Mouse (Mus musculus): ENCODE data around the gene Chpf. TPM values are rescaled to one million over a fixed set of nuclear protein-coding genes. Genes with fewer than 3 reads are reported as not detected.
A peak's percentile ranks its signal among the peaks of the same experiment; 100 is the strongest.

The Chpf gene
- polyA plus RNA-seq, 1 experiment from 2014 or later = 42.1 TPM

- Histone ChIP-seq H3K9me3 (ENCODE audit: control insufficient read depth, low read length) (no peaks in the 10 kb centered on the region), H3K4me3 (ENCODE audit: low read length) (no peak overlapping the region), H3K4me2 (ENCODE audit: low read length) (peak overlapping the region; percentile 32), H3K36me3 (ENCODE audit: control insufficient read depth, insufficient read depth, low read length) (no peaks in the 10 kb centered on the region), H3K9ac (ENCODE audit: low read depth, low read length) (peak overlapping the region; percentile 49), H3K27me3 (replicated peaks; ENCODE audit: control insufficient read depth, insufficient read depth, low read length) (peaks cover 4% of the 10 kb centered on the region), H3K4me1 (ENCODE audit: control insufficient read depth, insufficient read depth, low read depth, low read length) (peaks cover 85% of the 10 kb centered on the region), H3K27ac (ENCODE audit: low read depth, low read length) (no peak overlapping the region)
- WGBS = 7% methylated on average over 10 of the region's 10 CpGs
- no peak for ATAC-seq
These were observed 31.6 kb downstream of the Chpf start for GRCm38 (mm10) chr1:75447265-75448051.

- 7% methylated on average over 19 of the region's 20 CpGs for WGBS
- peak overlapping the region; percentile 18 for H3K4me2 ChIP-seq (ENCODE audit: low read length)
- H3K9ac ChIP-seq (ENCODE audit: low read depth, low read length) = peak overlapping the region; percentile 43; the same call in 1 of the 2 replicates
- ATAC-seq = no peak
- peaks cover 2% of the 10 kb centered on the region; the same call in 1 of the 2 replicates for H3K36me3 ChIP-seq (ENCODE audit: control insufficient read depth, insufficient read depth, low read length)
- H3K4me3 ChIP-seq (ENCODE audit: low read length) = no peak overlapping the region
- no peak overlapping the region for H3K27ac ChIP-seq (ENCODE audit: low read depth, low read length)
- H3K27me3 ChIP-seq (replicated peaks; ENCODE audit: control insufficient read depth, insufficient read depth, low read length) = peaks cover 4% of the 10 kb centered on the region
- H3K4me1 ChIP-seq (ENCODE audit: control insufficient read depth, insufficient read depth, low read depth, low read length) = peaks cover 87% of the 10 kb centered on the region
- H3K9me3 ChIP-seq (ENCODE audit: control insufficient read depth, low read length) = no peaks in the 10 kb centered on the region
These were observed 32.5 kb downstream of the Chpf start for GRCm38 (mm10) chr1:75446656-75447055.

- H3K4me1 ChIP-seq (ENCODE audit: control insufficient read depth, insufficient read depth, low read depth, low read length) = peaks cover 87% of the 10 kb centered on the region
- peak overlapping the region; percentile 33 for H3K4me2 ChIP-seq (ENCODE audit: low read length)
- under 1% methylated on average over 22 of the region's 22 CpGs for WGBS
- peaks cover 4% of the 10 kb centered on the region for H3K27me3 ChIP-seq (replicated peaks; ENCODE audit: control insufficient read depth, insufficient read depth, low read length)
- H3K36me3 ChIP-seq (ENCODE audit: control insufficient read depth, insufficient read depth, low read length) = peaks cover 2% of the 10 kb centered on the region; the same call in 1 of the 2 replicates
- H3K9me3 ChIP-seq (ENCODE audit: control insufficient read depth, low read length) = no peaks in the 10 kb centered on the region
- peak overlapping the region; percentile 61; the same call in 1 of the 2 replicates for H3K27ac ChIP-seq (ENCODE audit: low read depth, low read length)
- ATAC-seq = peak; percentile 10
- H3K9ac ChIP-seq (ENCODE audit: low read depth, low read length) = peak overlapping the region; percentile 43
- H3K4me3 ChIP-seq (ENCODE audit: low read length) = no peak overlapping the region
These were observed 33.1 kb downstream of the Chpf start for GRCm38 (mm10) chr1:75445751-75446611.

GRCm38 (mm10) chr1:75445141-75445701 is 33.9 kb downstream of the Chpf start:
- H3K9ac ChIP-seq (ENCODE audit: low read depth, low read length) = no peak overlapping the region
- WGBS = 8% methylated on average over 9 of the region's 9 CpGs
- peak overlapping the region; percentile 33 for H3K4me2 ChIP-seq (ENCODE audit: low read length)
- no peak for ATAC-seq
- H3K36me3 ChIP-seq (ENCODE audit: control insufficient read depth, insufficient read depth, low read length) = peaks cover 2% of the 10 kb centered on the region; the same call in 1 of the 2 replicates
- H3K9me3 ChIP-seq (ENCODE audit: control insufficient read depth, low read length) = no peaks in the 10 kb centered on the region
- H3K27ac ChIP-seq (ENCODE audit: low read depth, low read length) = peak overlapping the region; percentile 61; the same call in 1 of the 2 replicates
- peaks cover 80% of the 10 kb centered on the region for H3K4me1 ChIP-seq (ENCODE audit: control insufficient read depth, insufficient read depth, low read depth, low read length)
- peaks cover 4% of the 10 kb centered on the region for H3K27me3 ChIP-seq (replicated peaks; ENCODE audit: control insufficient read depth, insufficient read depth, low read length)
- no peak overlapping the region for H3K4me3 ChIP-seq (ENCODE audit: low read length)

- ATAC-seq = no peak
- Histone ChIP-seq H3K4me3 (ENCODE audit: low read length) (no peak overlapping the region), H3K27ac (ENCODE audit: low read depth, low read length) (no peak overlapping the region), H3K4me1 (ENCODE audit: control insufficient read depth, insufficient read depth, low read depth, low read length) (peaks cover 70% of the 10 kb centered on the region), H3K4me2 (ENCODE audit: low read length) (no peak overlapping the region), H3K27me3 (replicated peaks; ENCODE audit: control insufficient read depth, insufficient read depth, low read length) (peaks cover 4% of the 10 kb centered on the region), H3K9me3 (ENCODE audit: control insufficient read depth, low read length) (no peaks in the 10 kb centered on the region), H3K9ac (ENCODE audit: low read depth, low read length) (no peak overlapping the region; the same call in 1 of the 2 replicates), H3K36me3 (ENCODE audit: control insufficient read depth, insufficient read depth, low read length) (peaks cover 2% of the 10 kb centered on the region; the same call in 1 of the 2 replicates)
- 24% methylated on average over 3 of the region's 3 CpGs for WGBS
These were observed 34.9 kb downstream of the Chpf start for GRCm38 (mm10) chr1:75444208-75444607.

GRCm38 (mm10) chr1:75443247-75444024 is 35.7 kb downstream of the Chpf start:
- H3K27ac ChIP-seq (ENCODE audit: low read depth, low read length) = peak overlapping the region; percentile 41
- H3K9me3 ChIP-seq (ENCODE audit: control insufficient read depth, low read length) = no peaks in the 10 kb centered on the region
- H3K9ac ChIP-seq (ENCODE audit: low read depth, low read length) = peak overlapping the region; percentile 30
- peaks cover 4% of the 10 kb centered on the region for H3K27me3 ChIP-seq (replicated peaks; ENCODE audit: control insufficient read depth, insufficient read depth, low read length)
- no peak overlapping the region for H3K4me2 ChIP-seq (ENCODE audit: low read length)
- peaks cover 2% of the 10 kb centered on the region; the same call in 1 of the 2 replicates for H3K36me3 ChIP-seq (ENCODE audit: control insufficient read depth, insufficient read depth, low read length)
- H3K4me1 ChIP-seq (ENCODE audit: control insufficient read depth, insufficient read depth, low read depth, low read length) = peaks cover 62% of the 10 kb centered on the region
- peak; percentile 15; the same call in 1 of the 2 replicates for ATAC-seq
- 12% methylated on average over 13 of the region's 13 CpGs for WGBS
- no peak overlapping the region for H3K4me3 ChIP-seq (ENCODE audit: low read length)

GRCm38 (mm10) chr1:75442811-75443210 is 36.3 kb downstream of the Chpf start:
- no peak for ATAC-seq
- H3K27ac ChIP-seq (ENCODE audit: low read depth, low read length) = peak overlapping the region; percentile 41; the same call in 1 of the 2 replicates
- H3K9ac ChIP-seq (ENCODE audit: low read depth, low read length) = no peak overlapping the region
- H3K4me2 ChIP-seq (ENCODE audit: low read length) = no peak overlapping the region
- no peaks in the 10 kb centered on the region for H3K9me3 ChIP-seq (ENCODE audit: control insufficient read depth, low read length)
- no peak overlapping the region for H3K4me3 ChIP-seq (ENCODE audit: low read length)
- peaks cover 2% of the 10 kb centered on the region; the same call in 1 of the 2 replicates for H3K36me3 ChIP-seq (ENCODE audit: control insufficient read depth, insufficient read depth, low read length)
- peaks cover 4% of the 10 kb centered on the region for H3K27me3 ChIP-seq (replicated peaks; ENCODE audit: control insufficient read depth, insufficient read depth, low read length)
- 17% methylated on average over 8 of the region's 8 CpGs for WGBS
- H3K4me1 ChIP-seq (ENCODE audit: control insufficient read depth, insufficient read depth, low read depth, low read length) = peaks cover 56% of the 10 kb centered on the region

- Histone ChIP-seq H3K27me3 (replicated peaks; ENCODE audit: control insufficient read depth, insufficient read depth, low read length) (peaks cover 4% of the 10 kb centered on the region; the same call in 1 of the 2 replicates), H3K27ac (ENCODE audit: low read depth, low read length) (no peak overlapping the region), H3K36me3 (ENCODE audit: control insufficient read depth, insufficient read depth, low read length) (peaks cover 2% of the 10 kb centered on the region; the same call in 1 of the 2 replicates), H3K4me1 (ENCODE audit: control insufficient read depth, insufficient read depth, low read depth, low read length) (peaks cover 49% of the 10 kb centered on the region), H3K9ac (ENCODE audit: low read depth, low read length) (no peak overlapping the region), H3K4me2 (ENCODE audit: low read length) (no peak overlapping the region), H3K9me3 (ENCODE audit: control insufficient read depth, low read length) (no peaks in the 10 kb centered on the region), H3K4me3 (ENCODE audit: low read length) (no peak overlapping the region)
- 80% methylated on average over 9 of the region's 9 CpGs for WGBS
- ATAC-seq = no peak
These were observed 36.9 kb downstream of the Chpf start for GRCm38 (mm10) chr1:75442171-75442570.
